Mouse (Mus musculus): ENCODE measurements around the gene Arhgap45. TPM values are rescaled to one million over a fixed set of nuclear protein-coding genes. Genes with fewer than 3 reads are reported as not detected.
A peak's percentile ranks its signal among the peaks of the same experiment; 100 is the strongest.
"Not testable (repeated sequence)": the region's sequence is repeated elsewhere in the genome, so short reads cannot be mapped to it uniquely, and the experiment has no call there.

Arhgap45 gene
- polyA plus RNA-seq, 2 experiments, result 3.4 to 12.8 TPM

DNA sequence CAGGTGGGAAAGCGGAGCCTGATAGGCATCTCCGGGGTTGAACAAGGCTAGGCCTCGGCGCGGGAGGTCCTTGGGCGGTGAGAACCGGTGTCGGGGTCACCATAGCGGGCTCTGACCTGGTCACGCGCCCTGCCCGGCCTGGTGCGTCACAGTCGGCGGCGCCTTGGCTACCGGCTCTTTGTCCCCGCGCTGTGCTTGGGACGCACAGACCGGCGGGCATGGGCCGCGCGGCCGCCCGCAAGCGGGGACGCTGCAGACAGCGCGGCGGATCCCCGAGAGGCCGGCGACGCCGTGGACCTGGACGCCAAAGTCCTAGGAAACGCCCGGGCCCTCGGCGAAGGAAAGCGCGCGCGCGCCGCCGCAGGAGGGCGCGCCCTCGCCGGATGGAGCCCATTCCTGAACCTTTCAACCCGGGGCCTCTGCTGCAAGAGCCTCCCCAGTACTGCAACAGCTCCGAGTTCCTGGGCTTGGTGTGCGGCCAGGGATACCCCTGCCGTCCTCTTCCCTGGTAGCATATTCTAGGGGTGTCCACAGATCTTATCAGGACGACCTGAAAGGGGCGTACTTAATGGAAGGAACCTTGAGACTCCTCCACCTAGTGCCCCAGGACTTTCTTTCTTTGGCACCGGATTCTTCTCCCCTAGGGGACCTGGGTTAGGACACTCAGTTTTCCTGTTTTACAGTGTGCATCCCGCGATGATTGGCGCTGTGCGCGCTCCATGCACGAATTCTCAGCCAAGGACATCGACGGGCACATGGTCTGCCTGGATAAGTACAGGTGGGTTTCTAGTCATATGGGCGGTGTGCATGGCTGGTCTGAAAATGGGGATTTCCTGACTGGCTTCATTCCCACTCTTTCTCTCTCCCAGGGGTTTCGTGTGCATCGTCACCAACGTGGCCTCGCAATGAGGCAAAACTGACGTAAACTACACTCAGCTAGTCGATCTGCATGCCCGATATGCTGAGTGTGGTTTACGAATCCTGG is 37.7 kb downstream of the Arhgap45 start:
- DNase-seq (ENCODE audit: low spot score) (peak; percentile 52), ATAC-seq (ENCODE audit: low FRiP score, low read depth) (peak; percentile 29)
- 1% methylated on average over 57 of the region's 77 CpGs for WGBS
- TF ChIP-seq POLR2A (IDR thresholded peaks at IDR 0.05; ENCODE audit: borderline replicate concordance, extremely low read depth, insufficient read depth, insufficient read length), result no peak
- H3K4me3 ChIP-seq (replicated peaks; ENCODE audit: low read length), result peak overlapping the region; percentile 91
- peak overlapping the region; percentile 81 for H3K4me2 ChIP-seq (replicated peaks; ENCODE audit: low read depth, low read length, severe bottlenecking)
- H3K9ac ChIP-seq (ENCODE audit: low read depth, low read length, severe bottlenecking), result peak overlapping the region; percentile 88
- no peaks in the 10 kb centered on the region for H3K9me3 ChIP-seq (ENCODE audit: control insufficient read depth, low read length)
- peaks cover 39% of the 10 kb centered on the region for H3K36me3 ChIP-seq (ENCODE audit: control insufficient read depth, insufficient read depth, low read length)
- H3K27me3 ChIP-seq (ENCODE audit: control insufficient read depth, insufficient read depth, low read length), result no peaks in the 10 kb centered on the region
- H3K4me1 ChIP-seq (ENCODE audit: control insufficient read depth, insufficient read depth, low read length), result peaks cover 13% of the 10 kb centered on the region
- H3K27ac ChIP-seq (replicated peaks; ENCODE audit: low read depth, low read length), result peak overlapping the region; percentile 95

DNA sequence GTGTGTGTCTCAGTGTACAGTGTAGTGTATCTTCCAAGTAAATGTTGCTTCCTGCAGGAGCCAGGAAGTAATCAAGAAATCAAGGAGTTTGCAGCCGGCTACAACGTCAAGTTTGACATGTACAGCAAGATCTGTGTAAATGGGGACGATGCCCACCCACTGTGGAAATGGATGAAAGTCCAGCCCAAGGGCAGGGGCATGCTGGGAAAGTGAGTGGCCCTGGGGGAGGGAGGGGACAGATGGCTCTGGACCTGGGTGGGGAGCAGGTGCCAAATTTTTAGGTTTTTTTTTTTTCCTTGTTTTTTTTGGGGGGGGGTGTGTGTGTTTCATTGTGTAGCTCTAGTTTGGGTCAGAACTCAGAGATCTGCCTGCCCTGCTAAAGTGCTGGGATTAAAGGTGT is 38.5 kb downstream of the Arhgap45 start:
- 20% methylated on average over 2 of the region's 3 CpGs for WGBS
- H3K27ac ChIP-seq (replicated peaks; ENCODE audit: low read depth, low read length); DNase-seq (ENCODE audit: low spot score); ATAC-seq (ENCODE audit: low FRiP score, low read depth); H3K9me3 ChIP-seq (ENCODE audit: control insufficient read depth, low read length); H3K27me3 ChIP-seq (ENCODE audit: control insufficient read depth, insufficient read depth, low read length): not testable (repeated sequence)
- Histone ChIP-seq H3K4me3 (replicated peaks; ENCODE audit: low read length) (peak overlapping the region; percentile 91), H3K4me2 (replicated peaks; ENCODE audit: low read depth, low read length, severe bottlenecking) (peak overlapping the region; percentile 81), H3K4me1 (ENCODE audit: control insufficient read depth, insufficient read depth, low read length) (peaks cover 13% of the 10 kb centered on the region), H3K9ac (ENCODE audit: low read depth, low read length, severe bottlenecking) (peak overlapping the region; percentile 88), H3K36me3 (ENCODE audit: control insufficient read depth, insufficient read depth, low read length) (peaks cover 47% of the 10 kb centered on the region)

DNA sequence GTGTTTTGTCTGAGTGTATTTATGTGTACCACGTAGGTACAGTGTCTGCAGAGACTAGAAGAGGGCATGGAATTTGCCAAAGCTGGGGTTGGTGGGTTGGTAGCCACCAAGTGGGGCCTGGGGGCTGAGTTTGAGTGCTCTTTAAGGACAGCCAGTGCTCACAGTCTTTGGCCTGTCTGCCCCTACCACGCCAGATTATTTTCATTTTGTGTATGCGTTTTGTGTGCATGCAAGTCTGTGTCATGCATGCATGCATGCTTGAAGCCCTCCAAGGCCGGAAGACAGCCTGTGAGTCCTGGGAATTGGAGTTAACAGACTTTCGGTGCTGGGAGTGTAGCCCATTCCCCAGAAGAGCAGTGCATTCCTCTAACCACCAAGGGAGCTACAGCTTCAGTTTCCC is 38.9 kb downstream of the Arhgap45 start:
- WGBS, result 77% methylated on average over 5 of the region's 5 CpGs
- TF ChIP-seq POLR2A (IDR thresholded peaks at IDR 0.05; ENCODE audit: borderline replicate concordance, extremely low read depth, insufficient read depth, insufficient read length), result no peak
- peaks cover 51% of the 10 kb centered on the region for H3K36me3 ChIP-seq (ENCODE audit: control insufficient read depth, insufficient read depth, low read length)
- H3K27ac ChIP-seq (replicated peaks; ENCODE audit: low read depth, low read length), result no peak overlapping the region
- DNase-seq (ENCODE audit: low spot score) (no peak), ATAC-seq (ENCODE audit: low FRiP score, low read depth) (no peak)
- no peak overlapping the region for H3K9ac ChIP-seq (ENCODE audit: low read depth, low read length, severe bottlenecking)
- peak overlapping the region; percentile 81 for H3K4me2 ChIP-seq (replicated peaks; ENCODE audit: low read depth, low read length, severe bottlenecking)
- 0 out of 2 replicates have a peak overlapping the region, but pooled peaks have one; percentile 91 for H3K4me3 ChIP-seq (replicated peaks; ENCODE audit: low read length)
- H3K9me3 ChIP-seq (ENCODE audit: control insufficient read depth, low read length), result no peaks in the 10 kb centered on the region
- H3K4me1 ChIP-seq (ENCODE audit: control insufficient read depth, insufficient read depth, low read length), result peaks cover 13% of the 10 kb centered on the region
- no peaks in the 10 kb centered on the region for H3K27me3 ChIP-seq (ENCODE audit: control insufficient read depth, insufficient read depth, low read length)

DNA sequence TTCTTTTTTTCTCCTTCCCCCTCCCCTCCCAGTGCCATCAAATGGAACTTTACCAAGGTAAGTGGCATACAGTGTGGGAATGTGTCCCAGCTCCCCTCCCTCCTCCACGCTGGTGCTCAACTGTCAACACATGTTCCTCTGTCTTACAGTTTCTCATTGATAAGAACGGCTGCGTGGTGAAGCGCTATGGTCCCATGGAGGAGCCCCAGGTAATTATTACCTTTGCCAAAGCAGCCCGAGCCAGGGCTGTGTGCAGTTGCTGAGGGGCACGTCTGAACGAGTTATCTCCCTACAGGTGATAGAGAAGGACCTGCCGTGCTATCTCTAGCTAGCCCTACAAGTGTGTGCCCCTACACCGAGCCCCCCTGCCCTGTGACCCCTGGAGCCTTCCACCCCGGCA is 39.4 kb downstream of the Arhgap45 start:
- WGBS, result 82% methylated on average over 8 of the region's 10 CpGs
- Histone ChIP-seq H3K4me3 (replicated peaks; ENCODE audit: low read length) (no peak overlapping the region), H3K36me3 (ENCODE audit: control insufficient read depth, insufficient read depth, low read length) (peaks cover 56% of the 10 kb centered on the region)

DNA sequence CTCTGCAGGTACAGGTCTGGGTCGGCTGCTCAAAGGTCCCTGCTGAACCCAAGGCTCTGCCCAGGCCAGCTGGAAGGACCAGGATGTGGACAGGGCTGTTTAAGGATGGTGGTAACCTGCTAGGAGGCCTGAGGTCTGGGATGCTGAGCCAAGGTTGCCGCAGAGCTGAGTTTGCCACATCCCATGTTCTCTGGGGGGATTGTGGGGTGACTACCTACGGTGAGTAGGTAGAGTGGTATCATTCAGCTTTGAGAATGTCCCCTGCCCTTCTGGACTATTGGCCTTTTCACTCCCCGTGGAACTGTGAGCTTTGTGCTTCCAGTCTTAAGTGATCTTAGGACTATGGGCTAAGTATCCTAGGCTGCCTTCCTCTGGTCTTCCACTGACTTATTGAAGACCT is 40.1 kb downstream of the Arhgap45 start:
- no peak overlapping the region for H3K4me2 ChIP-seq (replicated peaks; ENCODE audit: low read depth, low read length, severe bottlenecking)
- H3K9ac ChIP-seq (ENCODE audit: low read depth, low read length, severe bottlenecking), result no peak overlapping the region
- no peak overlapping the region for H3K27ac ChIP-seq (replicated peaks; ENCODE audit: low read depth, low read length)
- H3K36me3 ChIP-seq (ENCODE audit: control insufficient read depth, insufficient read depth, low read length), result peaks cover 62% of the 10 kb centered on the region
- TF ChIP-seq POLR2A (IDR thresholded peaks at IDR 0.05; ENCODE audit: borderline replicate concordance, extremely low read depth, insufficient read depth, insufficient read length), result no peak
- no peaks in the 10 kb centered on the region for H3K9me3 ChIP-seq (ENCODE audit: control insufficient read depth, low read length)
- no peak overlapping the region for H3K4me3 ChIP-seq (replicated peaks; ENCODE audit: low read length)
- no peak for ATAC-seq (ENCODE audit: low FRiP score, low read depth)
- DNase-seq (ENCODE audit: low spot score), result no peak
- H3K27me3 ChIP-seq (ENCODE audit: control insufficient read depth, insufficient read depth, low read length), result no peaks in the 10 kb centered on the region
- WGBS, result 88% methylated on average over 4 of the region's 4 CpGs
- peaks cover 13% of the 10 kb centered on the region for H3K4me1 ChIP-seq (ENCODE audit: control insufficient read depth, insufficient read depth, low read length)

More for the DNA sequence above, 39.4 kb downstream of the Arhgap45 start:
- H3K27ac ChIP-seq (replicated peaks; ENCODE audit: low read depth, low read length), result no peak overlapping the region
- H3K9me3 ChIP-seq (ENCODE audit: control insufficient read depth, low read length), result no peaks in the 10 kb centered on the region
- ATAC-seq (ENCODE audit: low FRiP score, low read depth) (no peak), DNase-seq (ENCODE audit: low spot score) (no peak)
- H3K4me2 ChIP-seq (replicated peaks; ENCODE audit: low read depth, low read length, severe bottlenecking), result no peak overlapping the region
- H3K9ac ChIP-seq (ENCODE audit: low read depth, low read length, severe bottlenecking), result no peak overlapping the region
- H3K4me1 ChIP-seq (ENCODE audit: control insufficient read depth, insufficient read depth, low read length), result peaks cover 13% of the 10 kb centered on the region
- no peaks in the 10 kb centered on the region for H3K27me3 ChIP-seq (ENCODE audit: control insufficient read depth, insufficient read depth, low read length)
- no peak for TF ChIP-seq POLR2A (IDR thresholded peaks at IDR 0.05; ENCODE audit: borderline replicate concordance, extremely low read depth, insufficient read depth, insufficient read length)
